Mouse (Mus musculus) heart, adult 2 months (tissue): ENCODE measurements around the gene Emc8. TPM values are rescaled to one million over a fixed set of nuclear protein-coding genes. Genes with fewer than 3 reads are reported as not detected.

Source experiments
- DNase-seq, 2 experiments: peaks; one replicate each; pipeline ENCODE4 v3.0.0; 2021
- H3K27ac ChIP-seq: fragments of 200-600 bp; 2 replicates; pipeline ENCODE4 v1.8.1; 2022
- H3K27me3 ChIP-seq: fragments of 200-500 bp; 2 replicates; pipeline ENCODE4 v1.6.1; 2012; ENCODE audit warnings: mild to moderate bottlenecking, low read length, inconsistent platforms, mixed read lengths; ENCODE audit not compliant: control insufficient read depth, insufficient read depth
- H3K36me3 ChIP-seq: fragments of 200-500 bp; 2 replicates; pipeline ENCODE4 v1.6.1; 2012; ENCODE audit warnings: low read length, inconsistent platforms; ENCODE audit not compliant: control insufficient read depth, insufficient read depth
- H3K4me1 ChIP-seq: fragments of 200-500 bp; 2 replicates; pipeline ENCODE4 v1.6.1; 2011; ENCODE audit warnings: low read length; ENCODE audit not compliant: control insufficient read depth, insufficient read depth
- H3K4me3 ChIP-seq: fragments of 200-600 bp; 2 replicates; pipeline ENCODE4 v1.8.1; 2022
- H3K79me2 ChIP-seq: fragments of 200-500 bp; replicated peaks from 2 replicates; pipeline ENCODE4 v1.6.1; 2012; ENCODE audit warnings: mild to moderate bottlenecking, inconsistent platforms, low read length, moderate library complexity, mixed read lengths; ENCODE audit not compliant: control insufficient read depth, insufficient read depth
- H3K9ac ChIP-seq: fragments of 200-500 bp; 2 replicates; pipeline ENCODE4 v1.6.1; 2012; ENCODE audit warnings: low read depth, mild to moderate bottlenecking, control low read depth, inconsistent platforms, low read length, mixed read lengths
- CTCF ChIP-seq: fragments of 200-600 bp; IDR thresholded peaks from 2 replicates; pipeline ENCODE4 v1.8.1; 2022; ENCODE audit warnings: antibody characterized with exemption, mild to moderate bottlenecking, moderate library complexity
- EP300 ChIP-seq: fragments of 200-500 bp; IDR thresholded peaks from 2 replicates; pipeline ENCODE4 v1.6.1; 2011; ENCODE audit warnings: low read depth, low read length, control low read depth; ENCODE audit not compliant: insufficient read depth
- POLR2A ChIP-seq: fragments of 200-500 bp; IDR thresholded peaks from 2 replicates; pipeline ENCODE4 v1.6.1; 2011; ENCODE audit warnings: mild to moderate bottlenecking, low read depth, low read length, control low read depth; ENCODE audit not compliant: insufficient read depth
- WGBS: fragments of 180-500 bp; shearing (Covaris S2); methylation state at CpG from one replicate; pipeline ENCODE4 v1.1.7; 2018; 5-methylcytosine and 5-hydroxymethylcytosine counted together
- intact Hi-C: fragments of 180-260 bp; cut with DNase I; formaldehyde crosslinking; loops from one replicate; pipeline ENCODE4 v1.15.1; 2025
- polyA plus RNA-seq: library from polyadenylated mRNA; depleted of rRNA; stranded (reverse); fragments of >200 nt; gene quantifications from 2 replicates; pipeline ENCODE4 v1.2.3, GENCODE M21; 2012
- total RNA-seq, 2 experiments: library from RNA; stranded (reverse); gene quantifications; 2 replicates each; pipeline ENCODE4 v1.2.3; 2021

The Emc8 gene
- total and polyA plus RNA-seq, 3 experiments = 36.9 to 46.3 (median 42.2) TPM

DNA sequence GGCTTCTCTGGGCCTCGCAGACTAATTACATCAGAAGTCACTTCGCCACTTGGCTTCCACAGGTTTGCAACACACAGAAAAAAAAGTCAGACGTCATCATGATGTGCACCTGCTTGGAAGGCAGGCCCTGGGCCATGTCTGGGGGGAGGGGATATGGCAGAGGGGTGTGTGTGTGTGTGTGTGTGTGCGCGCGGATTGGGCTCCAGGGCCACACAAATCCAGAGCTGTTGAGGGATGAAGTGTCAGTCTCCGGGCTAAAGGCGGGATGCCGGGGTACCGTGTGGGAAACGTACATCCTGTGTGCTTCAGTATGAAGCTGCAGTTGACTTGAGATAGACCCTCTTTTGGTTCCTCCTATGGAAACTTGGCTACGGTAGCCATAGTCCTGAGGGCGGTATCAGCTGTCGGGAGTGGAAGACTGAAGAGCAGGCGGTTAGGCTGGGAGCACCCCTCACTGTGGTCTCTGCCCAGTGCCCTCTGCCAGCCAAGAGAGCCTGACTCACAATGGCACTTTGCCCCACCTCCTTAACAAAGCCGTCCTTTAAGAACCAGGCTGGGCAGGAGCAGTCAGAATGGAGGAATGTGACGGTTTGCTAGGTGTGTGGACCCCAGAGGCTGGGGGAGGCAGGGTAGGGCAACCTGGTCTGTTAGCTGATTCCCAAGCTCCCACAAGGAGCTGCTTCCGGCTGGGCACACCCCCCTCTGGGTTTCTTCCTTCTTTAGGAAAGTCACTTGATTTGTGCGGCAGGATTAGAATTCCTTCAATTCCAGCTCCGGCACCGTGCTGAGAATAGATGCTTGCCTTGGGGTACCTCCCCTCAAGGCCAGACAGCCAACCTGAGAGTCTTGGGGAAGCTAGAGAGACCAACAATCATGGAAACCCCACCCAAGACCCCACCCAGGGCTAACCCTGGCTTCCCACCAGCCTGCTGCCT is 36.7 kb downstream of the Emc8 start:
- Histone ChIP-seq H3K36me3 (no peaks in the 10 kb centered on the region), H3K79me2 (no peaks in the 10 kb centered on the region), H3K4me3 (no peak overlapping the region), H3K27me3 (no peaks in the 10 kb centered on the region), H3K9ac (no peak overlapping the region), H3K4me1 (no peaks in the 10 kb centered on the region), H3K27ac (no peak overlapping the region)
- no peak for TF ChIP-seq CTCF
- no peak for TF ChIP-seq POLR2A
- no peak for TF ChIP-seq EP300
- 71% methylated on average over 21 of the region's 21 CpGs for WGBS
- intact Hi-C loops = no loop called here
- DNase-seq = no peak

DNA sequence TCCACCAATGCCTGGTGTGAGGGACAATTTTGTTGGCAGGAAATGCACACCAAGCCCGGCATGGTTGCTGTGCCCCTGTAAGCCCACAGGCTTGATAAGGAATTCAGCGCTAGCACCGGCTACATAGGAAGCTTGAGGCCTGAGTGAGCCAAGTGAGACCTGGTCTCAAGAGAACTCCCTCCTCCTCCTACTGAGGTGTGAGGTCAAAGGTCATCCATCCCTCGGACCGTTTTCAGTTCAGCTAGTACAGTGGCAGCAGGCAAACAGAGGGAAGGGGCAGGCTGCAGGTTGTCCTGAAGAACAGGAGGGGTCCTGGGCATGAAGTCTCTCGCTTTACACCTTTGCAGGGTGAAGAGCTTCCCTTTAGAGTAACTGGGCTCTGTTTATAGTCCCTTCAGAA is 37.5 kb downstream of the Emc8 start:
- Histone ChIP-seq H3K4me3 (no peak overlapping the region), H3K36me3 (no peaks in the 10 kb centered on the region), H3K9ac (no peak overlapping the region), H3K79me2 (no peaks in the 10 kb centered on the region), H3K27me3 (no peaks in the 10 kb centered on the region), H3K27ac (no peak overlapping the region), H3K4me1 (no peaks in the 10 kb centered on the region)
- intact Hi-C loops = no loop called here
- TF ChIP-seq POLR2A (no peak), EP300 (no peak), CTCF (no peak)
- no peak for DNase-seq
- 53% methylated on average over 6 of the region's 6 CpGs for WGBS

- Histone ChIP-seq H3K9ac (no peak overlapping the region), H3K4me1 (no peaks in the 10 kb centered on the region), H3K4me3 (no peak overlapping the region), H3K36me3 (no peaks in the 10 kb centered on the region), H3K27ac (no peak overlapping the region), H3K79me2 (no peaks in the 10 kb centered on the region), H3K27me3 (no peaks in the 10 kb centered on the region)
- 56% methylated on average over 5 of the region's 5 CpGs for WGBS
- DNase-seq = no peak
- no peak for TF ChIP-seq POLR2A
- TF ChIP-seq CTCF = no peak
- no peak for TF ChIP-seq EP300
- intact Hi-C loops = no loop called here
Measured at GRCm38 (mm10) chr8:120630031-120630430, 38.3 kb downstream of the Emc8 start.

GRCm38 (mm10) chr8:120627298-120627697 is 41.1 kb downstream of the Emc8 start:
- DNase-seq = no peak
- Histone ChIP-seq H3K4me3 (no peak overlapping the region), H3K36me3 (no peaks in the 10 kb centered on the region), H3K79me2 (no peaks in the 10 kb centered on the region), H3K27ac (no peak overlapping the region), H3K9ac (no peak overlapping the region), H3K4me1 (no peaks in the 10 kb centered on the region), H3K27me3 (no peaks in the 10 kb centered on the region)
- 87% methylated on average over 5 of the region's 5 CpGs for WGBS
- TF ChIP-seq CTCF = no peak
- intact Hi-C loops = no loop called here

DNA sequence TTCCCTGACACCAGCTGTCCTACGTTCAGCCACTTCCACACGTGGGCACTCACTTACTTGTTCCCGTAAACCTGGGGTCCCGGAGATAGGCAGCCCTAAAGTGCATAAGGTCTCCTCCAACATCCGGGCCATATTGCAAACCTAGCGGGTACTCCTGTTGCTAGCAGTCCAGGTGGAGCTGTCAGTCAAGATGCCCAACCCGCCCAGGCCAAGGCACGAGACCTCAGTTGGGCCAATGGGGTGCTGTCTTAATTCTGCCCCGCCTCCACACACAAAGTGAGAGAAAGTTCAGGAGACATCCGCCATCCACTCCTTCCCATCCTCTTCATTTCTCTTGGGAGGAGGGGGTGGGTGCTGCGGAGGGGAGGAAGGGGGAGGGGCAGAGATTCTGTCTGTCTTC is 41.9 kb downstream of the Emc8 start:
- Histone ChIP-seq H3K27ac (no peak overlapping the region), H3K9ac (no peak overlapping the region), H3K79me2 (no peaks in the 10 kb centered on the region), H3K27me3 (no peaks in the 10 kb centered on the region), H3K4me1 (no peaks in the 10 kb centered on the region), H3K4me3 (no peak overlapping the region), H3K36me3 (no peaks in the 10 kb centered on the region)
- no peak for DNase-seq
- WGBS = 79% methylated on average over 11 of the region's 11 CpGs
- TF ChIP-seq POLR2A (no peak), EP300 (no peak), CTCF (no peak)
- intact Hi-C loops = no loop called here

GRCm38 (mm10) chr8:120623608-120624007 is 44.8 kb downstream of the Emc8 start:
- Histone ChIP-seq H3K9ac (no peak overlapping the region), H3K27ac (no peak overlapping the region), H3K4me1 (no peaks in the 10 kb centered on the region), H3K36me3 (no peaks in the 10 kb centered on the region), H3K27me3 (no peaks in the 10 kb centered on the region), H3K4me3 (no peak overlapping the region), H3K79me2 (no peaks in the 10 kb centered on the region)
- DNase-seq = no peak
- 68% methylated on average over 2 of the region's 2 CpGs for WGBS
- no peak for TF ChIP-seq EP300
- TF ChIP-seq POLR2A = no peak
- no peak for TF ChIP-seq CTCF
- intact Hi-C loops = no loop called here
